Mouse (Mus musculus) thymus, adult 2 months (tissue): ENCODE data around the gene Asgr1. TPM values are rescaled to one million over a fixed set of nuclear protein-coding genes. Genes with fewer than 3 reads are reported as not detected.

Source experiments
- DNase-seq: peaks from one replicate; pipeline ENCODE4 v3.0.0; 2021
- H3K27ac ChIP-seq: fragments of 200-500 bp; 2 replicates; pipeline ENCODE4 v1.5.1; 2012; ENCODE audit warnings: low read length, control low read depth; ENCODE audit not compliant: control insufficient read depth, insufficient read depth
- H3K27me3 ChIP-seq: fragments of 200-500 bp; 2 replicates; pipeline ENCODE4 v1.6.1; 2012; ENCODE audit warnings: mild to moderate bottlenecking, low read length, moderate library complexity, mixed read lengths; ENCODE audit not compliant: control insufficient read depth, insufficient read depth
- H3K36me3 ChIP-seq: fragments of 200-500 bp; 2 replicates; pipeline ENCODE4 v1.6.1; 2012; ENCODE audit warnings: mild to moderate bottlenecking, low read length, moderate library complexity; ENCODE audit not compliant: control insufficient read depth, insufficient read depth
- H3K4me1 ChIP-seq: fragments of 200-500 bp; replicated peaks from 2 replicates; pipeline ENCODE4 v1.6.1; 2012; ENCODE audit warnings: low read length; ENCODE audit not compliant: control insufficient read depth, insufficient read depth
- H3K4me3 ChIP-seq: fragments of 200-500 bp; 2 replicates; pipeline ENCODE4 v1.5.1; 2012; ENCODE audit warnings: mild to moderate bottlenecking, low read length, control low read depth, moderate library complexity; ENCODE audit not compliant: control insufficient read depth, insufficient read depth
- CTCF ChIP-seq: fragments of 200-500 bp; IDR thresholded peaks from 2 replicates; pipeline ENCODE4 v1.5.1; 2012; ENCODE audit warnings: mild to moderate bottlenecking, control low read depth, low read length, moderate library complexity, borderline replicate concordance; ENCODE audit not compliant: control insufficient read depth, poor library complexity, insufficient read depth; ENCODE audit errors: extremely low read depth
- POLR2A ChIP-seq: fragments of 200-500 bp; IDR thresholded peaks from 2 replicates; pipeline ENCODE4 v1.6.1; 2012; ENCODE audit warnings: mild to moderate bottlenecking, low read length, control low read depth, moderate library complexity; ENCODE audit not compliant: control insufficient read depth, poor library complexity, insufficient read depth; ENCODE audit errors: extremely low read depth
- WGBS: fragments of 180-500 bp; shearing (Covaris S2); methylation state at CpG from one replicate; pipeline ENCODE4 v1.1.7; 2018; 5-methylcytosine and 5-hydroxymethylcytosine counted together
- polyA plus RNA-seq: library from polyadenylated mRNA; depleted of rRNA; stranded (reverse); fragments of >200 nt; gene quantifications from 2 replicates; pipeline ENCODE4 v1.2.3, GENCODE M21; 2012

Gene Asgr1
- polyA plus RNA-seq, 1 experiment = not detected

DNA sequence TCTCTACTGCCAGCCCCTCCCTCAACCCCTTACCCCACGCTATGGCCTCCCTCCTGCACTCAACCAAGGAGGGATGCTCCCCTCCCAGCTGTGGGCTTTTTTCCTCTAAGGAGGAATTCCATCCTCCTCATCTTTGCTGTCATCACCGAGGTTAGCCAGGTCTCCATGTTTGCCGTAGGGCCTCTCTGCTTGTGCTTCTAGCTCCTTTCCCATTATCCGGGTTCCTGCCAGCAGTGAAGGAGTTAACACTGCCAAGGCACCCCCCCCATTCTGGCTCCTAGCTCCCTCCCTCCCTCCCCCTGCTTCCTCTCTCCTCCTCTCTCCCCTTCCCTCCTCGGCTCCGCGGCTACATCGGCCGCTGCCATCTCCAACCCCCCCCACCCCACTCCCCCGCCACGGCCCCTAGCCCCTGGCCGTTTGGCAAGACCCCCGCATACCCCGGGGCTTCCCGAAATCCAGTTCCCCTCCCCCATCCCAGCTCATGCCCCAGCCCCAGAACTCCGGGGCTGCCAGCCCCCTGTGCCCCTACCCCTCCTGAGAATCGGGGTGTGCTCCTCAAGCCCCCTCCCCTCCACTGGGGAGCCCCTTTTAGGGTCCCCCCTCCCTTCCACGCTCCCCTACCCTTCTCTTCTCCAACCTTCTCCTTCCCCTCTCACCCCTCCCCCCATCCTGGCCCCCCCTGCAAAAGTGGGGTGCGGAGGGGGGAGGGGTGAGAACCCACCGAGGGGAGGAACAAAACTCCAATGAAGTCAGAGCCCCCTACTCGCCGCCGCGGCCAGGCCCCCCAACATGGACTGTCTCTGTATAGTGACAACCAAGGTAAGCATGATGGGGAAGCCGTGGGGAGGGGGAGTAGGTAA, 35.5 kb upstream of the Asgr1 start:
- WGBS = 1% methylated on average over 25 of the region's 25 CpGs
- peak; percentile 58 for DNase-seq
- Histone ChIP-seq H3K4me1 (peaks cover 48% of the 10 kb centered on the region), H3K4me3 (peak overlapping the region; percentile 55), H3K27ac (peak overlapping the region; percentile 84), H3K36me3 (no peaks in the 10 kb centered on the region), H3K27me3 (no peaks in the 10 kb centered on the region)
- TF ChIP-seq POLR2A = no peak
- no peak for TF ChIP-seq CTCF

DNA sequence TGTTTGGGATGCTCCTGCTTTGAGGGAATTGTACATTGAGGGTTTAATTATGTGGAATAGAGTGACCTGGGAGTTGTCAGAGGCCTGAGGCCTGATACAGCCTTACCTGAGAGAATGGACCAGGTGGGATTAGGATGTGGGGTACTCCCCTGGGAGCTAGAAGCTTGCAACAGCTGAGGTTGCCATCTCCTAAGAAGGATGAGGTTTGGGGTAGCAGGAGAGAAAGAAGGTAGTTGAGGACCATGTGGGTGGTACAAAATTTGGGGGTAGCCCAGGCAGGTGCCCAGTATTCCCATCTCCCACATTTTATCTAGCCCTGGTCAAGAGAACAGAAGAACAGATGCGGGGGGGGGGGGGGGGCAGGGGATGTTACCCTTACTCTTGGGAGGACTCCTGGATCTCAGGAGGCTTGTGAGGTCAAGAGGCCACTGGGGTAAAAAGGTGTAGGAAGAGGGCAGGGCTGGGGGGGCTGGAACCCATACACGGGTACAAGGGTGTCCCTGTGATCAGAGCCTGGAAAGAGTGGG, 34.3 kb upstream of the Asgr1 start:
- Histone ChIP-seq H3K4me3 (peak overlapping the region; percentile 37), H3K36me3 (no peaks in the 10 kb centered on the region), H3K27ac (peak overlapping the region; percentile 84), H3K27me3 (no peaks in the 10 kb centered on the region), H3K4me1 (peaks cover 48% of the 10 kb centered on the region)
- no peak for TF ChIP-seq CTCF
- 0 out of 2 replicates have a peak, but pooled peaks have one; percentile 39 for TF ChIP-seq POLR2A
- WGBS = 9% methylated on average over 2 of the region's 2 CpGs
- no peak for DNase-seq

DNA sequence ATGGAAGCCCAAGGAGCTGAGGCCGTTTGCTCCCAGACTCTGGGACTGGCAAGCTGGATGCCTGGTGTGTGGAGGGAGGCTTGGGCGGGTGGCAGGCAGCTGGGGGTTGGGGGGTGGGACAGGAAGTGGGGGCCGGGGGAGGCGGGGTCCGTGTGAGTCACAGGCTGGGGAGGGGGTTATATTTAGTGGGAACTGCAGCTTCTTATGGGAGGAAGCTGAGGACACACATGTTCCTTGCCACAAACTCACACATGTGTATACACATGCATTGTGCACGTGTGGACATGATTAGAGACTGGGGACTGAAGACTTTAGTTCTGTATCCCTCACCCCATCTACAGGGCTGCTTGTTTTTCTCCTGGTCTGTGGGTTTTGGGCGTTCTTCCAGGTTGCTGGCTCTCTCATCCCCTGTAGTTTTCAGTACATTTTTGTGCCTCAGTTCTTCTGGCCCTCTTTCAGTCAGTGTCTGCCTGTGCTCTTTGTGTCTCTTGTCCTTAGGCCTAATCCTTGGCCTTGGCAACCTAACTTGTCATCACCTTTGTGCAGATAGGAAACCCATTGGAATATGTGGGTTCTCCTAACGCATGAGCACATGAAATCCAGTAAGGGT, 33.8 kb upstream of the Asgr1 start:
- Histone ChIP-seq H3K36me3 (no peaks in the 10 kb centered on the region), H3K4me3 (peak overlapping the region; percentile 37), H3K4me1 (peaks cover 46% of the 10 kb centered on the region), H3K27ac (peak overlapping the region; percentile 84), H3K27me3 (no peaks in the 10 kb centered on the region)
- 8% methylated on average over 8 of the region's 8 CpGs for WGBS
- peak; percentile 64 for DNase-seq
- no peak; the same call in 1 of the 2 replicates for TF ChIP-seq POLR2A
- no peak for TF ChIP-seq CTCF

DNA sequence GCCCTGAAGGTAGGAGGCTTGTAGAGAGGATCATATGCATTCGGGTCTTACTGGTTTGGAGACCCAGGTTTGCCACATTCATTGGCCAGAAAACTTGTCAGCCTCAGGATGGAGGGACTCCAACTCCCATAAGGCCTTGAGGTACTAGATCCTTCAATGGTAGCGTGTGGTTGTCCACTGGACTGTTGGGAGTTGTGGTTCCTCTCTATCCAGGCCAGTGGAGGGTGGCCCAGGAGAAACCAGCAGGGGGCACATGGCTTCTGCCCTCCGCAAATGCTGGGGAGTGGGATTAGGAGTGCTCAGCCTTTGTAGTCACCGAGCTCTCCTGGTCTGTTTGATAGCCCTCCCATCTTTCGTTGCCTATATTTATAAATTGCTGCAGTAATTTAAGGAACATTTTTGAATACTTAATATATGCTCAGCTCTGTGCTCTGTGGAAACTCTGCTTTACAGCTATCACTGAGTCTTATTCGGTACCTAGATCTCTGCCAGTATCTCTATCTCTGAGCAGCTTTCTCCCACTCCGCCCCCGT, 33.1 kb upstream of the Asgr1 start:
- Histone ChIP-seq H3K27ac (peak overlapping the region; percentile 84), H3K36me3 (no peaks in the 10 kb centered on the region), H3K4me1 (peaks cover 46% of the 10 kb centered on the region), H3K4me3 (peak overlapping the region; percentile 42), H3K27me3 (no peaks in the 10 kb centered on the region)
- 1% methylated on average over 8 of the region's 8 CpGs for WGBS
- peak; percentile 71 for DNase-seq
- TF ChIP-seq CTCF (peak; percentile 62; the same call in 1 of the 2 replicates), POLR2A (no peak)

DNA sequence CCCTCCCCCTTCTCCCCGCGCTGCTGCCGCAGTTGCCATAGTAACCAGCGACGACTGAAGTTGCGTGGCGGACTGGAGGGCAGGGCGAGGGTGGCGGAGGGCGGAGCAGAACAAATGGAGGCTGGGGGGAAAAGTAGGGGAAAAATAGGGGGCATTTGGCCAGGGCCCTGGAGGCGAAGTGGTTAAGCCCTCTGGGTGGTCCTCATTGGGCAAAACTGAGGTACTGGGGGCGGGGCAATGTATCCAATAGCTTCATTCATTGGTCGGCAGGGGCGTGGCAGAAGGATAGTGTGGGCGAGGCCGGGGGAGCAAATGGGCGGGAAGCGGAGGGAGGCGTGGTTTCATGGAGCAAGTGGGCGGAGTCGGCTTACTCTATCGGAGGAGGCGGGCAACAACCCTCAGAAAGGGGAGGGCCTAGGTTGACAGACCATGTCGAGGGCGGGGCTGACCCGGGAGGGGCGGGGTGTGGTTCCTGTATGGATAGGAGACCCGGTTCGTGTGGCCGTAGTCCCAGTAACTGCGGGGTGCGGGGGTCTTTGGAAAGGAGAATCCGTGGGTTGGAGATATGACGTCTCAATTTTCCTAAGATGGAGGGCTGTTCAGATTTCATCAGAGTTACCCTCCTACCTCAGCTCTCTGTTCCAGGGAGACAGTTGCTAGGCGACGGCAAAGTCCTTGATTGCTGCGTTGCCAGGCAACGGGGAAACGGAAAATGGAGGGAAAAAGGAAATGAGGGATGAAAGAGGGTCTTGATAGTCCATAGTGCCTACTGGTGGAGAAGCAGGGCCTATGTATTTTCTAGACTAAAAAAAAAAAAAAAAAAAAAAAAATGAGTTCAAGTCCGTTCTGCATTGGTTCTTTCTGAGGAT, 32.4 kb upstream of the Asgr1 start:
- Histone ChIP-seq H3K27me3 (no peaks in the 10 kb centered on the region), H3K4me1 (peaks cover 46% of the 10 kb centered on the region), H3K36me3 (no peaks in the 10 kb centered on the region), H3K4me3 (peak overlapping the region; percentile 42), H3K27ac (no peak overlapping the region)
- TF ChIP-seq POLR2A (no peak; the same call in 1 of the 2 replicates), CTCF (no peak)
- peak; percentile 89 for DNase-seq
- WGBS = 7% methylated on average over 40 of the region's 40 CpGs
